Mouse (Mus musculus) stomach, postnatal 0 days (tissue): ENCODE data around the gene Ptprm. TPM values are rescaled to one million over a fixed set of nuclear protein-coding genes. Genes with fewer than 3 reads are reported as not detected.

Experiments
- ATAC-seq: fragments of 200-750 bp; cut with Nextera tagmentation; 2 replicates; pipeline ENCODE4 v1.8.0; 2017; ENCODE audit not compliant: low FRiP score, low TSS enrichment
- DNase-seq: peaks from one replicate; pipeline ENCODE4 v3.0.0-alpha.2; 2016; ENCODE audit warnings: low spot score
- H3K27ac ChIP-seq: fragments of 300-500 bp; sonication (generic); replicated peaks from 2 replicates; pipeline ENCODE4 v1.5.1; 2014; ENCODE audit warnings: mild to moderate bottlenecking, control low read depth
- H3K27me3 ChIP-seq: fragments of 300-500 bp; sonication (generic); 2 replicates; pipeline ENCODE4 v1.6.1; 2014; ENCODE audit warnings: low read length; ENCODE audit not compliant: control insufficient read depth, insufficient read depth
- H3K36me3 ChIP-seq: fragments of 300-500 bp; sonication (generic); 2 replicates; pipeline ENCODE4 v1.6.1; 2014; ENCODE audit warnings: low read length, mixed read lengths; ENCODE audit not compliant: control insufficient read depth, insufficient read depth
- H3K4me1 ChIP-seq: fragments of 300-500 bp; sonication (generic); replicated peaks from 2 replicates; pipeline ENCODE4 v1.6.1; 2014; ENCODE audit warnings: antibody characterized with exemption; ENCODE audit not compliant: control insufficient read depth, insufficient read depth
- H3K4me2 ChIP-seq: fragments of 300-500 bp; sonication (generic); replicated peaks from 2 replicates; pipeline ENCODE4 v1.6.1; 2014; ENCODE audit warnings: low read depth, mild to moderate bottlenecking, control low read depth, moderate library complexity
- H3K4me3 ChIP-seq: fragments of 300-500 bp; sonication (generic); 2 replicates; pipeline ENCODE4 v1.5.1; 2014; ENCODE audit warnings: low read depth, low read length, control low read depth
- H3K9ac ChIP-seq: fragments of 300-500 bp; sonication (generic); 2 replicates; pipeline ENCODE4 v1.6.1; 2014; ENCODE audit warnings: mild to moderate bottlenecking, low read length, control low read depth, mixed read lengths
- H3K9me3 ChIP-seq: fragments of 300-500 bp; sonication (generic); 2 replicates; pipeline ENCODE4 v1.6.1; 2016; ENCODE audit warnings: low read length; ENCODE audit not compliant: control insufficient read depth
- CTCF ChIP-seq: IDR thresholded peaks from 2 replicates; pipeline ENCODE4 v1.5.1; 2016; ENCODE audit warnings: antibody characterized with exemption, low read depth, mild to moderate bottlenecking, moderate library complexity
- EP300 ChIP-seq: optimal IDR thresholded peaks from 2 replicates; pipeline ENCODE3; 2016; ENCODE audit warnings: antibody characterized with exemption
- WGBS: fragments of 180-500 bp; shearing (Covaris S2); extraction: QIAGEN DNeasy Blood & Tissue Kit; methylation state at CpG from one replicate; pipeline ENCODE4 v1.1.7; 2014; 5-methylcytosine and 5-hydroxymethylcytosine counted together
- polyA plus RNA-seq: library from polyadenylated mRNA; unstranded; fragments of >200 nt; fragmentation: Nextera tagmentation; extraction: Ambion mirVana; gene quantifications from 2 replicates; pipeline ENCODE4 v1.2.1, GENCODE M21; 2015

Gene Ptprm
- polyA plus RNA-seq, 1 experiment from 2014 or later, result 3.6 TPM

- Histone ChIP-seq H3K4me1 (no peaks in the 10 kb centered on the region), H3K9ac (no peak overlapping the region), H3K9me3 (no peaks in the 10 kb centered on the region), H3K4me3 (no peak overlapping the region), H3K4me2 (no peak overlapping the region), H3K27ac (no peak overlapping the region), H3K36me3 (no peaks in the 10 kb centered on the region), H3K27me3 (no peaks in the 10 kb centered on the region)
- WGBS, result 68% methylated on average over 3 of the region's 3 CpGs
- TF ChIP-seq CTCF (no peak), EP300 (no peak)
- ATAC-seq (no peak), DNase-seq (no peak)
Observed at GRCm38 (mm10) chr17:67112679-67113078, 241.6 kb downstream of the Ptprm start.

GRCm38 (mm10) chr17:67106176-67106575 lies 248.1 kb downstream of the Ptprm start:
- Histone ChIP-seq H3K9me3 (no peaks in the 10 kb centered on the region), H3K9ac (no peak overlapping the region), H3K27ac (no peak overlapping the region), H3K4me3 (no peak overlapping the region), H3K4me1 (no peaks in the 10 kb centered on the region), H3K36me3 (no peaks in the 10 kb centered on the region), H3K4me2 (no peak overlapping the region), H3K27me3 (no peaks in the 10 kb centered on the region)
- WGBS, result 81% methylated on average over 2 of the region's 2 CpGs
- ATAC-seq, result no peak
- no peak for DNase-seq
- no peak for TF ChIP-seq EP300
- no peak for TF ChIP-seq CTCF

GRCm38 (mm10) chr17:67102051-67102450 lies 252.2 kb downstream of the Ptprm start:
- no peaks in the 10 kb centered on the region for H3K36me3 ChIP-seq
- no peak overlapping the region for H3K4me2 ChIP-seq
- ATAC-seq (no peak), DNase-seq (no peak)
- no peak overlapping the region for H3K9ac ChIP-seq
- no peaks in the 10 kb centered on the region for H3K9me3 ChIP-seq
- H3K4me1 ChIP-seq, result no peaks in the 10 kb centered on the region
- 71% methylated on average over 6 of the region's 6 CpGs for WGBS
- no peak overlapping the region for H3K27ac ChIP-seq
- H3K27me3 ChIP-seq, result no peaks in the 10 kb centered on the region
- no peak for TF ChIP-seq EP300
- TF ChIP-seq CTCF, result no peak
- H3K4me3 ChIP-seq, result no peak overlapping the region

GRCm38 (mm10) chr17:67090997-67091396 lies 263.3 kb downstream of the Ptprm start:
- Histone ChIP-seq H3K36me3 (no peaks in the 10 kb centered on the region), H3K4me2 (no peak overlapping the region), H3K27me3 (no peaks in the 10 kb centered on the region), H3K4me1 (no peaks in the 10 kb centered on the region), H3K9me3 (no peaks in the 10 kb centered on the region), H3K4me3 (no peak overlapping the region), H3K9ac (no peak overlapping the region), H3K27ac (no peak overlapping the region)
- TF ChIP-seq CTCF, result no peak
- TF ChIP-seq EP300, result no peak
- DNase-seq, result no peak
- ATAC-seq, result no peak
- 79% methylated on average over 5 of the region's 5 CpGs for WGBS

- Histone ChIP-seq H3K36me3 (no peaks in the 10 kb centered on the region), H3K9ac (no peak overlapping the region), H3K4me2 (no peak overlapping the region), H3K4me1 (no peaks in the 10 kb centered on the region), H3K27ac (no peak overlapping the region), H3K27me3 (no peaks in the 10 kb centered on the region), H3K4me3 (no peak overlapping the region), H3K9me3 (no peaks in the 10 kb centered on the region)
- 69% methylated on average over 7 of the region's 7 CpGs for WGBS
- TF ChIP-seq CTCF, result no peak
- TF ChIP-seq EP300, result no peak
- ATAC-seq (no peak), DNase-seq (no peak)
Observed at GRCm38 (mm10) chr17:67090153-67090552, 264.1 kb downstream of the Ptprm start.

GRCm38 (mm10) chr17:67089611-67090010 lies 264.6 kb downstream of the Ptprm start:
- no peak for ATAC-seq
- H3K36me3 ChIP-seq, result no peaks in the 10 kb centered on the region
- no peak for DNase-seq
- no peaks in the 10 kb centered on the region for H3K4me1 ChIP-seq
- WGBS, result 70% methylated on average over 3 of the region's 3 CpGs
- no peak overlapping the region for H3K27ac ChIP-seq
- no peak for TF ChIP-seq CTCF
- TF ChIP-seq EP300, result no peak
- H3K9me3 ChIP-seq, result no peaks in the 10 kb centered on the region
- no peak overlapping the region for H3K9ac ChIP-seq
- no peak overlapping the region for H3K4me2 ChIP-seq
- no peaks in the 10 kb centered on the region for H3K27me3 ChIP-seq
- H3K4me3 ChIP-seq, result no peak overlapping the region
